Mouse (Mus musculus): ENCODE data around the gene Gbx2.

GRCm38 (mm10) chr1:89929721-89930505 is 1.1 kb downstream of the Gbx2 start:
- TF ChIP-seq CTCF (IDR thresholded peaks at IDR 0.05; ENCODE audit: control insufficient read depth, insufficient read depth, low read length) (no peak), POLR2A (IDR thresholded peaks at IDR 0.05; ENCODE audit: borderline replicate concordance, control insufficient read depth, low read depth, low read length) (no peak)
